Mouse (Mus musculus) liver, postnatal 0 days (tissue): ENCODE measurements around the gene Zfp808. TPM values are rescaled to one million over a fixed set of nuclear protein-coding genes. Genes with fewer than 3 reads are reported as not detected.
"Not testable (repeated sequence)": the region's sequence is repeated elsewhere in the genome, so short reads cannot be mapped to it uniquely, and the experiment has no call there.

Experiments
- ATAC-seq: fragments of 200-750 bp; cut with Nextera tagmentation; 2 replicates; pipeline ENCODE4 v1.8.0; 2017; ENCODE audit warnings: mild to moderate bottlenecking, moderate library complexity
- DNase-seq: peaks from one replicate; pipeline ENCODE4 v3.0.0-alpha.2; 2016
- H3K27ac ChIP-seq: fragments of 300-500 bp; sonication (generic); 2 replicates; pipeline ENCODE4 v1.5.1; 2014; ENCODE audit warnings: antibody characterized with exemption, moderate library complexity, mild to moderate bottlenecking, low read depth
- H3K27me3 ChIP-seq: fragments of 300-500 bp; sonication (generic); 2 replicates; pipeline ENCODE4 v1.6.1; 2014; ENCODE audit warnings: low read length, control low read depth, mixed read lengths; ENCODE audit not compliant: insufficient read depth
- H3K36me3 ChIP-seq: fragments of 300-500 bp; sonication (generic); replicated peaks from 2 replicates; pipeline ENCODE4 v1.6.1; 2014; ENCODE audit warnings: mild to moderate bottlenecking, control low read depth, low read length, moderate library complexity, mixed read lengths; ENCODE audit not compliant: insufficient read depth
- H3K4me1 ChIP-seq: fragments of 300-500 bp; sonication (generic); 2 replicates; pipeline ENCODE4 v1.6.1; 2014; ENCODE audit warnings: antibody characterized with exemption, mild to moderate bottlenecking, control low read depth; ENCODE audit not compliant: insufficient read depth
- H3K4me2 ChIP-seq: fragments of 300-500 bp; sonication (generic); 2 replicates; pipeline ENCODE4 v1.6.1; 2014; ENCODE audit warnings: low read depth, mild to moderate bottlenecking, low read length, moderate library complexity, mixed read lengths
- H3K4me3 ChIP-seq: fragments of 300-500 bp; sonication (generic); 2 replicates; pipeline ENCODE4 v1.5.1; 2014; ENCODE audit warnings: low read depth, low read length
- H3K9ac ChIP-seq: fragments of 300-500 bp; sonication (generic); replicated peaks from 2 replicates; pipeline ENCODE4 v1.6.1; 2014; ENCODE audit warnings: mild to moderate bottlenecking, moderate library complexity
- H3K9me3 ChIP-seq: fragments of 300-500 bp; sonication (generic); 2 replicates; pipeline ENCODE4 v1.6.1; 2016; ENCODE audit warnings: mild to moderate bottlenecking, control low read depth, low read length, mixed read lengths
- CTCF ChIP-seq: sonication (generic); IDR thresholded peaks from 2 replicates; pipeline ENCODE4 v1.5.1; 2016; ENCODE audit warnings: antibody characterized with exemption, low read depth
- EP300 ChIP-seq: IDR thresholded peaks from 2 replicates; pipeline ENCODE4 v1.6.1; 2016; ENCODE audit warnings: antibody characterized with exemption, low read depth, mild to moderate bottlenecking
- WGBS: fragments of 180-500 bp; shearing (Covaris S2); extraction: QIAGEN DNeasy Blood & Tissue Kit; methylation state at CpG from one replicate; pipeline ENCODE4 v1.1.7; 2014; ENCODE audit not compliant: insufficient replicate concordance; 5-methylcytosine and 5-hydroxymethylcytosine counted together
- polyA plus RNA-seq: library from polyadenylated mRNA; unstranded; fragments of >200 nt; fragmentation: Nextera tagmentation; extraction: Ambion mirVana; gene quantifications from 2 replicates; pipeline ENCODE4 v1.2.1, GENCODE M21; 2015

Zfp808 gene
- polyA plus RNA-seq, 1 experiment from 2014 or later: 2.6 TPM

DNA sequence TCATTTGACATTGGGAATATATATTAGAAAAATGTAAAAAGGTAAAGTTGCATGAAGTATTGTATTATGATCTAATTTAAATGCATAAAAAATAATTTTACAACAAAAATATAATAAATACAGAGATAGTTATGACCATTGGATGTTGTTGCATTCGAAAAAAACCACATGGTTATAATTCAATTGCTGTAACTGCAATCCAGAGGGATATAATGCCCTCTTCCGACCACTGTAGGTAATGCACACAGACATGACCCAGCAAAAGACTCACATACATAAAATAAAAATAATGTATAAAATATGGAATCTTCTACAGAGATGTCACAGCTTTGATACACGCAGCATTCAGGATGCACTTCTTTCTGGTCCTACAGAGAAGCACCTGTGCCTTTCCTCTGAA, 115.6 kb downstream of the Zfp808 start:
- Histone ChIP-seq H3K36me3 (no peaks in the 10 kb centered on the region), H3K27ac (no peak overlapping the region), H3K4me1 (no peaks in the 10 kb centered on the region), H3K9me3 (peaks cover 2% of the 10 kb centered on the region; the same call in 1 of the 2 replicates), H3K4me3 (no peak overlapping the region), H3K27me3 (no peaks in the 10 kb centered on the region), H3K4me2 (no peak overlapping the region), H3K9ac (no peak overlapping the region)
- DNase-seq: no peak
- WGBS: 38% methylated on average over 3 of the region's 3 CpGs
- ATAC-seq: no peak
- no peak for TF ChIP-seq CTCF
- TF ChIP-seq EP300: no peak

- not testable (repeated sequence) for H3K27ac ChIP-seq
- 70% methylated on average over 9 of the region's 9 CpGs for WGBS
Observed at GRCm38 (mm10) chr13:62255226-62255625, 125.5 kb downstream of the Zfp808 start.

GRCm38 (mm10) chr13:62263392-62263791, 133.7 kb downstream of the Zfp808 start:
- Histone ChIP-seq H3K27ac (no peak overlapping the region), H3K4me1 (no peaks in the 10 kb centered on the region), H3K36me3 (no peaks in the 10 kb centered on the region), H3K9ac (no peak overlapping the region), H3K27me3 (no peaks in the 10 kb centered on the region), H3K9me3 (peaks cover 3% of the 10 kb centered on the region), H3K4me2 (no peak overlapping the region), H3K4me3 (no peak overlapping the region)
- TF ChIP-seq EP300 (no peak), CTCF (no peak)
- no peak for DNase-seq
- 65% methylated on average over 4 of the region's 4 CpGs for whole genome bisulfite sequencing
- no peak for ATAC-seq

More at GRCm38 (mm10) chr13:62255226-62255625, 125.5 kb downstream of the Zfp808 start:
- H3K9me3 ChIP-seq, H3K4me1 ChIP-seq, ATAC-seq, H3K4me3 ChIP-seq, DNase-seq, H3K27me3 ChIP-seq, H3K4me2 ChIP-seq, H3K9ac ChIP-seq, H3K36me3 ChIP-seq: not testable (repeated sequence)
